Mouse (Mus musculus) liver, postnatal 0 days (tissue): ENCODE measurements around the gene Grm6. TPM values are rescaled to one million over a fixed set of nuclear protein-coding genes. Genes with fewer than 3 reads are reported as not detected.
A peak's percentile ranks its signal among the peaks of the same experiment; 100 is the strongest.

Experiments
- ATAC-seq: fragments of 200-750 bp; cut with Nextera tagmentation; 2 replicates; pipeline ENCODE4 v1.8.0; 2017; ENCODE audit warnings: mild to moderate bottlenecking, moderate library complexity
- DNase-seq: peaks from one replicate; pipeline ENCODE4 v3.0.0-alpha.2; 2016
- H3K27ac ChIP-seq: fragments of 300-500 bp; sonication (generic); 2 replicates; pipeline ENCODE4 v1.5.1; 2014; ENCODE audit warnings: antibody characterized with exemption, moderate library complexity, mild to moderate bottlenecking, low read depth
- H3K27me3 ChIP-seq: fragments of 300-500 bp; sonication (generic); 2 replicates; pipeline ENCODE4 v1.6.1; 2014; ENCODE audit warnings: low read length, control low read depth, mixed read lengths; ENCODE audit not compliant: insufficient read depth
- H3K36me3 ChIP-seq: fragments of 300-500 bp; sonication (generic); replicated peaks from 2 replicates; pipeline ENCODE4 v1.6.1; 2014; ENCODE audit warnings: mild to moderate bottlenecking, control low read depth, low read length, moderate library complexity, mixed read lengths; ENCODE audit not compliant: insufficient read depth
- H3K4me1 ChIP-seq: fragments of 300-500 bp; sonication (generic); 2 replicates; pipeline ENCODE4 v1.6.1; 2014; ENCODE audit warnings: antibody characterized with exemption, mild to moderate bottlenecking, control low read depth; ENCODE audit not compliant: insufficient read depth
- H3K4me2 ChIP-seq: fragments of 300-500 bp; sonication (generic); 2 replicates; pipeline ENCODE4 v1.6.1; 2014; ENCODE audit warnings: low read depth, mild to moderate bottlenecking, low read length, moderate library complexity, mixed read lengths
- H3K4me3 ChIP-seq: fragments of 300-500 bp; sonication (generic); 2 replicates; pipeline ENCODE4 v1.5.1; 2014; ENCODE audit warnings: low read depth, low read length
- H3K9ac ChIP-seq: fragments of 300-500 bp; sonication (generic); replicated peaks from 2 replicates; pipeline ENCODE4 v1.6.1; 2014; ENCODE audit warnings: mild to moderate bottlenecking, moderate library complexity
- H3K9me3 ChIP-seq: fragments of 300-500 bp; sonication (generic); 2 replicates; pipeline ENCODE4 v1.6.1; 2016; ENCODE audit warnings: mild to moderate bottlenecking, control low read depth, low read length, mixed read lengths
- CTCF ChIP-seq: sonication (generic); IDR thresholded peaks from 2 replicates; pipeline ENCODE4 v1.5.1; 2016; ENCODE audit warnings: antibody characterized with exemption, low read depth
- EP300 ChIP-seq: IDR thresholded peaks from 2 replicates; pipeline ENCODE4 v1.6.1; 2016; ENCODE audit warnings: antibody characterized with exemption, low read depth, mild to moderate bottlenecking
- WGBS: fragments of 180-500 bp; shearing (Covaris S2); extraction: QIAGEN DNeasy Blood & Tissue Kit; methylation state at CpG from one replicate; pipeline ENCODE4 v1.1.7; 2014; ENCODE audit not compliant: insufficient replicate concordance; 5-methylcytosine and 5-hydroxymethylcytosine counted together
- polyA plus RNA-seq: library from polyadenylated mRNA; unstranded; fragments of >200 nt; fragmentation: Nextera tagmentation; extraction: Ambion mirVana; gene quantifications from 2 replicates; pipeline ENCODE4 v1.2.1, GENCODE M21; 2015

Grm6 gene
- polyA plus RNA-seq, 1 experiment from 2014 or later = not detected

GRCm38 (mm10) chr11:50845951-50846350, 4.5 kb upstream of the Grm6 start:
- peaks cover 27% of the 10 kb centered on the region for H3K27me3 ChIP-seq
- H3K4me3 ChIP-seq = no peak overlapping the region
- TF ChIP-seq CTCF = no peak
- DNase-seq = no peak
- H3K27ac ChIP-seq = no peak overlapping the region
- peak; percentile 48; the same call in 1 of the 2 replicates for ATAC-seq
- no peak overlapping the region for H3K4me2 ChIP-seq
- no peak overlapping the region for H3K9ac ChIP-seq
- WGBS = 80% methylated on average over 3 of the region's 3 CpGs
- peaks cover 4% of the 10 kb centered on the region for H3K4me1 ChIP-seq
- no peaks in the 10 kb centered on the region for H3K9me3 ChIP-seq
- H3K36me3 ChIP-seq = no peaks in the 10 kb centered on the region

- no peak overlapping the region for H3K4me2 ChIP-seq
- TF ChIP-seq EP300 (no peak), CTCF (peak; percentile 37)
- WGBS = 74% methylated on average over 5 of the region's 5 CpGs
- H3K36me3 ChIP-seq = no peaks in the 10 kb centered on the region
- H3K4me1 ChIP-seq = peaks cover 10% of the 10 kb centered on the region
- no peaks in the 10 kb centered on the region for H3K9me3 ChIP-seq
- no peak overlapping the region for H3K4me3 ChIP-seq
- H3K9ac ChIP-seq = no peak overlapping the region
- H3K27ac ChIP-seq = no peak overlapping the region
- DNase-seq (no peak), ATAC-seq (no peak)
- H3K27me3 ChIP-seq = peaks cover 38% of the 10 kb centered on the region
Observed at GRCm38 (mm10) chr11:50847047-50847446, 3.4 kb upstream of the Grm6 start.

- Histone ChIP-seq H3K27ac (no peak overlapping the region), H3K9me3 (no peaks in the 10 kb centered on the region), H3K27me3 (peaks cover 50% of the 10 kb centered on the region), H3K36me3 (no peaks in the 10 kb centered on the region), H3K4me2 (no peak overlapping the region), H3K4me3 (no peak overlapping the region), H3K9ac (no peak overlapping the region), H3K4me1 (peaks cover 10% of the 10 kb centered on the region)
- WGBS = 31% methylated on average over 3 of the region's 3 CpGs
- ATAC-seq = no peak
- TF ChIP-seq CTCF (no peak), EP300 (no peak)
- no peak for DNase-seq
Observed at GRCm38 (mm10) chr11:50848520-50849137, 1.9 kb upstream of the Grm6 start.

GRCm38 (mm10) chr11:50849310-50849709, 1.2 kb upstream of the Grm6 start:
- TF ChIP-seq EP300 (no peak), CTCF (no peak)
- Histone ChIP-seq H3K4me3 (no peak overlapping the region), H3K4me2 (no peak overlapping the region), H3K9ac (no peak overlapping the region), H3K9me3 (no peaks in the 10 kb centered on the region), H3K27ac (no peak overlapping the region), H3K27me3 (peaks cover 50% of the 10 kb centered on the region), H3K36me3 (no peaks in the 10 kb centered on the region), H3K4me1 (peaks cover 10% of the 10 kb centered on the region)
- DNase-seq = no peak
- no peak for ATAC-seq
- 2% methylated on average over 10 of the region's 10 CpGs for WGBS

GRCm38 (mm10) chr11:50850989-50851601, 610 bp downstream of the Grm6 start:
- Histone ChIP-seq H3K4me3 (peak overlapping the region; percentile 32), H3K36me3 (no peaks in the 10 kb centered on the region), H3K4me2 (peak overlapping the region; percentile 50), H3K27ac (no peak overlapping the region), H3K9ac (no peak overlapping the region), H3K27me3 (peaks cover 50% of the 10 kb centered on the region), H3K4me1 (peaks cover 10% of the 10 kb centered on the region), H3K9me3 (no peaks in the 10 kb centered on the region)
- ATAC-seq = no peak
- TF ChIP-seq CTCF = no peak
- no peak for TF ChIP-seq EP300
- no peak for DNase-seq
- WGBS = 1% methylated on average over 62 of the region's 72 CpGs

- Histone ChIP-seq H3K27ac (no peak overlapping the region), H3K9me3 (no peaks in the 10 kb centered on the region; the same call in 1 of the 2 replicates), H3K4me1 (no peaks in the 10 kb centered on the region), H3K36me3 (no peaks in the 10 kb centered on the region), H3K4me3 (no peak overlapping the region), H3K4me2 (no peak overlapping the region), H3K27me3 (no peaks in the 10 kb centered on the region), H3K9ac (no peak overlapping the region)
- DNase-seq = no peak
- WGBS = 65% methylated on average over 3 of the region's 3 CpGs
- no peak for ATAC-seq
- TF ChIP-seq CTCF = no peak
- no peak for TF ChIP-seq EP300
Observed at GRCm38 (mm10) chr11:50878641-50879040, 28.2 kb downstream of the Grm6 start.
